Mouse (Mus musculus) liver, embryonic 14.5 days (tissue): ENCODE measurements around the gene Bpifb2.

Experiments
- CTCF ChIP-seq: IDR thresholded peaks from 2 replicates; pipeline ENCODE4 v1.5.1; 2016; ENCODE audit warnings: antibody characterized with exemption, low read depth, control low read depth
- EP300 ChIP-seq: IDR thresholded peaks from 2 replicates; pipeline ENCODE4 v1.6.1; 2016; ENCODE audit warnings: antibody characterized with exemption, low read depth

- TF ChIP-seq CTCF = no peak
- no peak for TF ChIP-seq EP300
Observed at GRCm38 (mm10) chr2:153899111-153899510, 24.3 kb downstream of the Bpifb2 start.
